Mouse (Mus musculus): ENCODE results near the gene Fyb2. TPM values are rescaled to one million over a fixed set of nuclear protein-coding genes. Genes with fewer than 3 reads are reported as not detected.

Fyb2 gene
- 0.10 and 0.24 TPM in 2 replicates for polyA plus RNA-seq (2016; fragmentation: Nextera tagmentation; extraction: Ambion mirVana)

DNA sequence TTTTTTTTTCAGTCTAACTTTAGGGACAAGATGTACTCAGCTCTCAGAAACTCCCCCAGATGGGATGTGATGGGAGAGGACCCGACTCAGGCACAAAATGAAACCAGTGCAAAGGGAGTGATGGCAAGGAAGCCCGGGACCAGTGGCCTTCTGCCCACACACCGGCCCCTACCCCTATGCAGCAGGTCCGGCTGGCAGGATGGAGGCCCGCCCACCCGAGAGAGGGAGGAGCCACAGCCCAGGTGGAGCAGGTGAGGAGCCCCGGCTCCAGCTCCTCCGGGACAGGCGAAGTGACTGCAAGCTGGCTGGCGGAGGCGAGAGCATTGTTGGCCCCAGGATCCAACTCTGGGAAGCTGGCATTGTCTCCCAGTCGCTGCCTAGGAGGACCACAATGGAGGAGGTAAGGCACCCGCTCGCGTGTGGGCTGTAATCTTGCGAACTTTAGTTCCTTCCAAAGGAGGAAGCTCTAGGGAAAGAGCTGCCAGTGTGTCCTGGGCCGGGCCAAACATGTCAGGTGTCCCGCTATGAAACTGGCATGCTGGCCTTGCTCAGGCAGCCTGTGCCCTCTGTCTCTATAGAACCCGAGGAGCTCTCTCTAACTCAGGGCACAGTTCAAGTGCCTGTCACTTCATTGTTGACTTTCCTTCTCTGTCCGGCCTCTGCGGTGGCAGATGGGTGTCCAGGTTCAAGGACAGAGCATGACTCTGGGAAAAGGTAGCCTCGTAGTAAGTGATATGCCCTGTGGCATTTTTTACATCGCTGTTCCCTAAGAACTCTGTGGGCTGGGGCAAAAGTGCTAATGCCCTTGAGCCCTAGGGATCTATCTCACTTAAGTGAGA, at the start of gene Fyb2:
TSS of gene Fyb2 (plus strand) at position 166 of the 839 bp plus-strand sequence.
- WGBS, result 22% methylated on average over 23 of the region's 23 CpGs
- Histone ChIP-seq H3K9me3 (no peaks in the 10 kb centered on the region), H3K36me3 (no peaks in the 10 kb centered on the region), H3K27ac (no peak within 1 kb of the TSS), H3K4me1 (peaks cover 6% of the 10 kb centered on the region), H3K27me3 (ENCODE audit: insufficient read depth, poor library complexity, severe bottlenecking) (peaks cover 24% of the 10 kb centered on the region), H3K4me3 (peak within 1 kb of the TSS; percentile 48)
- DNase-seq (ENCODE audit: low spot score), result no peak

GRCm38 (mm10) chr4:104864397-104864796, 48.9 kb upstream of the Fyb2 start:
- H3K27ac ChIP-seq, result no peak overlapping the region
- no peaks in the 10 kb centered on the region for H3K27me3 ChIP-seq (ENCODE audit: insufficient read depth, poor library complexity, severe bottlenecking)
- H3K36me3 ChIP-seq, result no peaks in the 10 kb centered on the region
- no peak overlapping the region for H3K4me3 ChIP-seq
- H3K9me3 ChIP-seq, result no peaks in the 10 kb centered on the region
- 84% methylated on average over 1 of the region's 1 CpGs for WGBS
- no peaks in the 10 kb centered on the region for H3K4me1 ChIP-seq
- DNase-seq (ENCODE audit: low spot score), result no peak

DNA sequence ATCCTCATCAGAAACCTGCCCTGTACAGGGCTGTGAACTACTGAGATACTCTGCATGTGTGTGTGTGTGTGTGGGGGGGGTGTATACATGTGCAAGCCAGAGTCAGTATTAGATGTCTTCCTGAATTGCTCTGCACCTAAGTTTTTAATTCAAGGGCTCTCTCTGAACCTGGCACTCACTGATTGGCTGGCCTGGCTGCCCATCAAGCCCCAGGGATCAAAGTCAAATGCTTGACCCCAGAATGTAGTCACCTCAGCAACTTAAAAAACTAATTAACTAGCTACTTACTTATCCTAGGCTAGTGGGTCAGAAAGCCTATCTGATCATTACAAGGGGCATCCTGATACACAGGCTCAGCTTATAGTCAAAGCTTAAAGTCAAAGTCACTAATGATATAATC, 43.7 kb upstream of the Fyb2 start:
- no peaks in the 10 kb centered on the region; the same call in 1 of the 2 replicates for H3K27me3 ChIP-seq (ENCODE audit: insufficient read depth, poor library complexity, severe bottlenecking)
- H3K36me3 ChIP-seq, result no peaks in the 10 kb centered on the region
- no peak overlapping the region for H3K27ac ChIP-seq
- H3K4me3 ChIP-seq, result no peak overlapping the region
- no peaks in the 10 kb centered on the region for H3K4me1 ChIP-seq
- no peaks in the 10 kb centered on the region for H3K9me3 ChIP-seq
- no peak for DNase-seq (ENCODE audit: low spot score)

DNA sequence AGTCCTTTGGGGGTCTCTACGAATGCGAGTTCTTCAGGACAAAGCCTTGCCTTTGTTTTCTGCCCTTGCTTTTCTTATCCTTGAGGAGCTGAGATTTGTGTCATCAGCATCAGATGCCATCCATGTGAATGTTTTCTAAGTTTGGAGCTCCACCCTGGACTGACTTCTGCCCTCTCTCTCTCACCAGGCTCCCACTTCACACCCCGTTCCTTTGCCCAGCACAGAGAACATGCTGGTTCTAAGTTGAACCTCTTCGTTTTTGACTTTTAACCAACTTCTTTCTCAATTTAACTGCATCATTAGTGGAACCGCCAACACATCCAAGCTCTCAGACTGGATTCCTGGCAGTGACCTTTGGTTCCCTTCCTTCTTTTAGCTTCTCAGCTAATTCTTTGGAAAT, 43.1 kb upstream of the Fyb2 start:
- 85% methylated on average over 5 of the region's 5 CpGs for WGBS
- no peaks in the 10 kb centered on the region for H3K9me3 ChIP-seq
- H3K4me1 ChIP-seq, result no peaks in the 10 kb centered on the region
- DNase-seq (ENCODE audit: low spot score), result no peak
- H3K36me3 ChIP-seq, result no peaks in the 10 kb centered on the region
- H3K27ac ChIP-seq, result no peak overlapping the region
- H3K27me3 ChIP-seq (ENCODE audit: insufficient read depth, poor library complexity, severe bottlenecking), result no peaks in the 10 kb centered on the region; the same call in 1 of the 2 replicates
- H3K4me3 ChIP-seq, result no peak overlapping the region

GRCm38 (mm10) chr4:104875832-104876231, 37.4 kb upstream of the Fyb2 start:
- DNase-seq (ENCODE audit: low spot score), result no peak
- Histone ChIP-seq H3K4me3 (no peak overlapping the region), H3K27me3 (ENCODE audit: insufficient read depth, poor library complexity, severe bottlenecking) (no peaks in the 10 kb centered on the region), H3K36me3 (no peaks in the 10 kb centered on the region), H3K9me3 (no peaks in the 10 kb centered on the region), H3K27ac (no peak overlapping the region), H3K4me1 (no peaks in the 10 kb centered on the region)
- WGBS, result 68% methylated on average over 4 of the region's 4 CpGs

DNA sequence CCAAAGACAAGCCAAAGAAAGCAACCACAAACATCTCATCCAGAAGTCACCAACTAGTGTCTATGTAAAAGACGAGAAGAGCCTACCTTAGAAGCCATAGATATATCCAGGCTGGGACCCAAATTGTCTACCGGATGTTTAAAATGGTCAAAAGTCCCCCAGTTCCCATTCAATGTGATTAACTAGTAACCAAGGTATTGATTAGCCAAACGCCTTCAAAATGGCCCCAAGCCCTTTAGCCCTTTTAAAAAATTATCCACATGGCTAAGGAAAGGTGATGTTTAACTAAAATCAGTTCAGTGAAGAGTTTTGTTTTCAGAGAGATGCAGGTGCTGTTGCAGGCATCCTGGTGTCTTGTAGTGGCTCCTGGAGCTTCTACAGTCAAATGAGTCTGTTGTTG, 36.9 kb upstream of the Fyb2 start, which contains the start of gene C8a:
TSS of gene C8a (minus strand) at position 76 of the 400 bp plus-strand sequence.
- H3K4me3 ChIP-seq, result no peak within 1 kb of the TSS
- no peaks in the 10 kb centered on the region for H3K4me1 ChIP-seq
- H3K36me3 ChIP-seq, result no peaks in the 10 kb centered on the region
- 77% methylated on average over 3 of the region's 3 CpGs for WGBS
- H3K27me3 ChIP-seq (ENCODE audit: insufficient read depth, poor library complexity, severe bottlenecking), result no peaks in the 10 kb centered on the region
- no peak within 1 kb of the TSS for H3K27ac ChIP-seq
- no peak for DNase-seq (ENCODE audit: low spot score)
- H3K9me3 ChIP-seq, result no peaks in the 10 kb centered on the region

DNA sequence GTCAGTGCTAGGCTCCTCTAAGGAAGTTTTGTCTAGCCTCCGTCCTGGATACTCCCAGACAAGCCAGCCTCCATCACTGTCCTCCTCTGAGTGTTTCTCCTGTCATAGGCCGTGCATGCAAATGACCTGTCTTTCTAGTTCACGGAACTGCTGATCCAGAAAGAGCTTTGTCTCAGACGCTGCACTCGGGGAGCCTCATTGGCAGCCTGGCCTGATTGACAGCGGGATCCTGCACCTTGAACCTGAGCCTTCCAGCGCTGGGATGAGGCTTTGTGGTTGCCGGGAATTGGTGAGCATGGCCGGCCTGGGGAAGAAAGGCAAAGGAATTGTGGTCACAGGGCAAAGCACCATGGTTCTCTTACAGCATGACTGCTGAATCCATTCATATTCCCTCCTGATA, 25.8 kb upstream of the Fyb2 start:
- WGBS, result 79% methylated on average over 9 of the region's 9 CpGs

GRCm38 (mm10) chr4:104888499-104889262, 24.6 kb upstream of the Fyb2 start:
- H3K4me1 ChIP-seq, result peaks cover 7% of the 10 kb centered on the region
- DNase-seq (ENCODE audit: low spot score), result no peak
- H3K36me3 ChIP-seq, result no peaks in the 10 kb centered on the region
- peaks cover 14% of the 10 kb centered on the region; the same call in 1 of the 2 replicates for H3K27me3 ChIP-seq (ENCODE audit: insufficient read depth, poor library complexity, severe bottlenecking)
- no peaks in the 10 kb centered on the region for H3K9me3 ChIP-seq
- H3K4me3 ChIP-seq, result no peak overlapping the region
- 79% methylated on average over 9 of the region's 9 CpGs for WGBS
- no peak overlapping the region for H3K27ac ChIP-seq

More for the DNA sequence above, 25.8 kb upstream of the Fyb2 start:
- peaks cover 14% of the 10 kb centered on the region; the same call in 1 of the 2 replicates for H3K27me3 ChIP-seq (ENCODE audit: insufficient read depth, poor library complexity, severe bottlenecking)
- H3K4me3 ChIP-seq, result no peak overlapping the region
- peaks cover 7% of the 10 kb centered on the region for H3K4me1 ChIP-seq
- DNase-seq (ENCODE audit: low spot score), result no peak
- H3K36me3 ChIP-seq, result no peaks in the 10 kb centered on the region
- no peaks in the 10 kb centered on the region for H3K9me3 ChIP-seq
- no peak overlapping the region for H3K27ac ChIP-seq

DNA sequence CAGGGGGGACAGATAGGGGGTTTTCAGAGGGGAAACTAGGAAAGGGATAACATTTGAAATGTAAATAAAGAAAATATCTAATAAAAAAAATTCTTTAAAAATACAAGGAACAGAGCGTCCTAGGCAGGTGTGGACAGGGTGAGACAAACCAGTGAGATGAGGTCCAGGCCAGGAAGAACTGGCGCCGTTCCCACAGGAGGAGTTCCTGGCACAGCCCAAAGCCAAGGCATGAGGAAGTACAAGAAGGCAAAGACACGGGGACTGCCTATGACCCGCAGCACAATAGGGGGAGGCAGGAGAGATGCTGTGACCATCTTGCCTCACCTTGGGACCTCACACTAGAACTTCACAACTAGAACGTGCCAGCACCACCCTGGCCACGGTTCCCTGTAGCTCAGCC, 21.5 kb upstream of the Fyb2 start:
- Histone ChIP-seq H3K9me3 (no peaks in the 10 kb centered on the region), H3K4me3 (no peak overlapping the region), H3K27me3 (ENCODE audit: insufficient read depth, poor library complexity, severe bottlenecking) (peaks cover 14% of the 10 kb centered on the region; the same call in 1 of the 2 replicates), H3K27ac (no peak overlapping the region), H3K36me3 (no peaks in the 10 kb centered on the region), H3K4me1 (no peaks in the 10 kb centered on the region)
- DNase-seq (ENCODE audit: low spot score), result no peak
- 71% methylated on average over 7 of the region's 7 CpGs for WGBS

DNA sequence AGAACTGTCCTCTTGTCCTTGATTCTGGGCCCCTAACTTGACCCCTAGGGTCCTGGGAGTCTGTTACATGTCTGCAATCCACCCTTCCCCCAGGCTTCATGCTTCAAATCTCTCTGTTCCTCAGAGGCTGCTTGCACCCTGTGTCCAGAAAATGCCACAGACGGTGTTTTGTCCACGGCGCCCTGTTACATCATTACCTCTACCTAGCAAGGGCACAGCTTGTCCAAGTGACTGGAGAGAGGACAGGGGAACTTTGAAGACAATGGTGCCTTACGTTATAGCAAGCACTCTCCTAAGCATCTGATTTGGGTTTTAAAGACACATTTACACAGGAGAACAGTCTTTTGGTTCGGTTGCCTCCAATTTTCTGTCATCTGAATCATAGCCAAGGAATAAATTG, 19.7 kb upstream of the Fyb2 start:
- DNase-seq (ENCODE audit: low spot score), result no peak
- Histone ChIP-seq H3K27me3 (ENCODE audit: insufficient read depth, poor library complexity, severe bottlenecking) (0 out of 2 replicates have a peak, but pooled peaks cover 7% of the 10 kb centered on the region), H3K4me1 (no peaks in the 10 kb centered on the region), H3K27ac (no peak overlapping the region), H3K36me3 (no peaks in the 10 kb centered on the region), H3K4me3 (no peak overlapping the region), H3K9me3 (no peaks in the 10 kb centered on the region)
- WGBS, result 85% methylated on average over 5 of the region's 5 CpGs

DNA sequence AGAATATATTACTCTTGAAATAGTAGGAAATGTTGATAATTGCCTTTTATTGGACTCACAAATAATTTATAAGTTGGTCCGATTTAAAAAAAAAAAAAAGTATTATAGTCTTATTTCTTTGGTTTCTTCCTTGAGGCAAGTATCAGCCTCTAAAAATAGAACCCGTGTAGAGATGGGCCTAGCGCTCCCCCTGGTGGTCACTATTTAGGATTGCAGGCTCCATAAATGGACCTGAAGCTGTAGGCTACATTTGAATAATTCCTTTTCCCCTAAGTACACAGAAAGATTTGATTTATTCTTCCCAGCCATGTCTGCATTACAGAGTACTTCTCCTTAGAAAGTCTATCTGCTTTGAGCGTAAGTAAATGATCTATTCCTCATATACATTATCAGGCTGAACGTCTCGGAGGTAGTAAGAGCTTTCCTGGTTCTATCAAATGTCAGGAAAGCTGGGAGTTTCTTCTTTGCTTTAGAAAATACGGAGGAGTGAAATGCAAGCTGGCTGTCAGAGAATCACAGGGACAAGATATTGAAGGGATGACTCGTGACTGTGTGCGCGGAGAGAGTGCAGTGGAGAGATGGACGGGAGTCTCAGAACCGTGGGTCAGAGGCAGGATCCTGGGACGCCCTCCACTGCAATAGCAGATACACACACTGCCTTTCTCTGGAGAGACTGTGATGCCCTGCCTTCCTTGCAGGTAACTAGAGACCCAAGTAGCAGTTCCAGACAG, 19.1 kb upstream of the Fyb2 start:
- no peak overlapping the region for H3K4me3 ChIP-seq
- no peaks in the 10 kb centered on the region for H3K9me3 ChIP-seq
- H3K4me1 ChIP-seq, result no peaks in the 10 kb centered on the region
- 0 out of 2 replicates have a peak, but pooled peaks cover 7% of the 10 kb centered on the region for H3K27me3 ChIP-seq (ENCODE audit: insufficient read depth, poor library complexity, severe bottlenecking)
- DNase-seq (ENCODE audit: low spot score), result no peak
- no peaks in the 10 kb centered on the region for H3K36me3 ChIP-seq
- 54% methylated on average over 13 of the region's 13 CpGs for WGBS
- no peak overlapping the region for H3K27ac ChIP-seq

GRCm38 (mm10) chr4:104902836-104903235, 10.4 kb upstream of the Fyb2 start:
- Histone ChIP-seq H3K27ac (no peak overlapping the region), H3K4me3 (no peak overlapping the region), H3K27me3 (ENCODE audit: insufficient read depth, poor library complexity, severe bottlenecking) (no peaks in the 10 kb centered on the region), H3K4me1 (no peaks in the 10 kb centered on the region), H3K9me3 (no peaks in the 10 kb centered on the region), H3K36me3 (no peaks in the 10 kb centered on the region)
- 75% methylated on average over 2 of the region's 2 CpGs for WGBS
- DNase-seq (ENCODE audit: low spot score), result no peak

All from heart, embryonic 10.5 days (tissue).